Mouse (Mus musculus) heart, adult 2 months (tissue): ENCODE measurements around the gene Zfp874b.
"Not testable (repeated sequence)": the region's sequence is repeated elsewhere in the genome, so short reads cannot be mapped to it uniquely, and the experiment has no call there.

Experiments used
- CTCF ChIP-seq: fragments of 200-600 bp; IDR thresholded peaks from 2 replicates; pipeline ENCODE4 v1.8.1; 2022; ENCODE audit warnings: antibody characterized with exemption, mild to moderate bottlenecking, moderate library complexity
- POLR2A ChIP-seq: fragments of 200-500 bp; IDR thresholded peaks from 2 replicates; pipeline ENCODE4 v1.6.1; 2011; ENCODE audit warnings: mild to moderate bottlenecking, low read depth, low read length, control low read depth; ENCODE audit not compliant: insufficient read depth

DNA sequence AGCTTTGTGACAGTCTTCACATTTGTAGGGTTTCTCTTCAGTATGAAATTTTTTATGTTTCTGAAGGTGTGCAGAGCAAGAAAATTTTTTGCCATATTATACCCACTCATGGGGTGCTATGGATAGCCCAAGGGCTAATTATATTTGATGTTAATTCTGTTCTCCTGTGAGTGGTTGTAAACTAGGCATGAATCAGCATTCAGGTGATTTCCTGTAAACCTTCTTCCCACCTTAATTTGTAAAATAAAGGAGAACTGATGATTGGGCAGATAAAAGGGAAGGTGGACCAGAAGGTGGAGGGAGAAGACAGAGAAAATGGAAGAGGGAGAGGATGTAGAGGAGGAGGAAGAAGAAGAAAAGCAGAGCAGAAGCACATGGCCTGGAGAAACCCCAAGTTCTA, 58.4 kb downstream of the Zfp874b start:
- not testable (repeated sequence) for TF ChIP-seq POLR2A, CTCF
